Mouse (Mus musculus) spleen, postnatal 14 days (tissue): ENCODE measurements around the gene Trmt2a.

ENCODE experiments used
- DNase-seq, 2 experiments: peaks; one replicate each; pipeline ENCODE4 v3.0.0; 2021 to 2022; ENCODE audit warnings: low spot score in 2 of 2

Trmt2a gene

GRCm38 (mm10) chr16:18231451-18231850 lies 17.0 kb upstream of the Trmt2a start:
- no peak for DNase-seq

GRCm38 (mm10) chr16:18233451-18233850 lies 15.0 kb upstream of the Trmt2a start:
- no peak for DNase-seq

GRCm38 (mm10) chr16:18233919-18234670 lies 14.4 kb upstream of the Trmt2a start:
- DNase-seq: no peak

GRCm38 (mm10) chr16:18234671-18235388 lies 13.6 kb upstream of the Trmt2a start, which contains the start of gene Zdhhc8:
Zdhhc8 (minus strand) TSS chr16:18235136.
- peak in 1 of 2 experiments; percentile 34 for DNase-seq

- DNase-seq: no peak
Observed at GRCm38 (mm10) chr16:18235389-18236065, 13.0 kb upstream of the Trmt2a start.

GRCm38 (mm10) chr16:18236676-18237501 lies 11.6 kb upstream of the Trmt2a start:
- DNase-seq: no peak

GRCm38 (mm10) chr16:18241581-18241980 lies 6.9 kb upstream of the Trmt2a start:
- DNase-seq: no peak

- no peak for DNase-seq
Observed at GRCm38 (mm10) chr16:18247521-18248399, 719 bp upstream of the Trmt2a start.

GRCm38 (mm10) chr16:18249364-18249967 lies 987 bp downstream of the Trmt2a start:
- DNase-seq: peak; percentile 44 to 49

- DNase-seq: no peak
Observed at GRCm38 (mm10) chr16:18250231-18250630, 1.8 kb downstream of the Trmt2a start.

GRCm38 (mm10) chr16:18250828-18251790 lies 2.6 kb downstream of the Trmt2a start:
- no peak for DNase-seq

GRCm38 (mm10) chr16:18252736-18253135 lies 4.3 kb downstream of the Trmt2a start:
- DNase-seq: no peak

GRCm38 (mm10) chr16:18253866-18254265 lies 5.4 kb downstream of the Trmt2a start:
- DNase-seq: no peak

GRCm38 (mm10) chr16:18258221-18258620 lies 9.7 kb downstream of the Trmt2a start, which contains the start of gene Gm49776:
Gm49776 (minus strand) TSS chr16:18258321.
- no peak for DNase-seq

- DNase-seq: no peak
Observed at GRCm38 (mm10) chr16:18265024-18265423, 16.5 kb downstream of the Trmt2a start.

GRCm38 (mm10) chr16:18268182-18268581 lies 19.7 kb downstream of the Trmt2a start:
- no peak for DNase-seq

GRCm38 (mm10) chr16:18275166-18275565 lies 26.7 kb downstream of the Trmt2a start:
- no peak for DNase-seq

GRCm38 (mm10) chr16:18288166-18288565 lies 39.7 kb downstream of the Trmt2a start:
- DNase-seq: no peak

GRCm38 (mm10) chr16:18288581-18289061 lies 40.1 kb downstream of the Trmt2a start:
- DNase-seq: peak in 1 of 2 experiments; percentile 74
